Mouse (Mus musculus): ENCODE data around the gene Mier2. TPM values are rescaled to one million over a fixed set of nuclear protein-coding genes. Genes with fewer than 3 reads are reported as not detected.

Mier2 gene
- total RNA-seq (2021): 10 to 100 TPM; 30.4 to 33.4 TPM
- long read RNA-seq, experiment 1, transcript Mier2-203 (14 exons, 2,676 nt): major isoform, 11 of 39 reads
- long read RNA-seq, experiment 1, partial matches to known transcripts: 7 of 39 reads
- long read RNA-seq, experiment 1, other reads (novel, unspliced or antisense): 18 of 39 reads
- long read RNA-seq, experiment 2, transcript Mier2-203 (14 exons, 2,676 nt): major isoform, 5 of 13 reads
- long read RNA-seq, experiment 2, partial matches to known transcripts: 2 of 13 reads
- long read RNA-seq, experiment 2, other reads (novel, unspliced or antisense): 6 of 13 reads

GRCm38 (mm10) chr10:79554330-79555237 lies at the start of gene Mier2:
Gene Mier2 (minus strand): TSS chr10:79555199.
- DNase-seq: peak; percentile 85 to 91

GRCm38 (mm10) chr10:79597936-79598230 lies 42.9 kb upstream of the Mier2 start:
- DNase-seq: no peak

GRCm38 (mm10) chr10:79597051-79597935 lies 42.3 kb upstream of the Mier2 start:
- DNase-seq: no peak

DNA sequence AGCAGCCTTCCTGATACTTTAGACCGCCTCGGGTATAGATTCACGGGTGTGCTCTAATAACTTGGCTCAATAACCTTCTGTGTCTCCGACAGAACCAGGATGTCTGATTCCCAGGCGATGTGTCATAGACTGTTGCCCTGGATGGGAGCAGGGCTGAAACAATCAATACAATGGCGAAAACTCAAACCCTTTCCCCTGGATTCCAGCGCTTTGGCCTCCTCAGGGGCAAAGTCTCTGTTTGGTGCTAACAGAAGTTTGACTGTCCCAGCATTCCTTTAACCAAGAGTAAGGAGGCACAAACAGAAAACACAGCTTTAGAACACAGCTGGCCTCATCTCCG lies 40.6 kb upstream of the Mier2 start:
- DNase-seq: no peak

GRCm38 (mm10) chr10:79594872-79595589 lies 40.0 kb upstream of the Mier2 start:
- peak; percentile 60 to 69 for DNase-seq

DNA sequence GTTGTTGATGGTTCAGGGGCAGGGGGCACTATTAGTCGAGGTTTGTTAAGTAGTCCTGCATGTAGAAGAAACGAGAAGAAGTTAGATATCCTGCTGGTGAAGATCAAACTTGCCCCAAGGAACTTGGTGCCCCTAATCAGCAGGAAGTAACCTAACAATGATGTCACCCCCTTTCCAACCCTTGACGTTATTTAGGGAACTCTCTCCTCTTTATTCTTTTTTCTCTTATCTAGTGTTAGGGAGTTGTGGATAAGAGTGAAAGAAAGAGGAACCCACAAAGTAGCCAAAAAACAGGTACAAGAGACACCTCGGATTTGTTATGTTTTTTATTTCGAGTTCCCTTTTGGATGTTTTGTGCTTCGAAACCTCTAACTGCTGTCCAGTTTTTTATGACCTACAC lies 39.1 kb upstream of the Mier2 start:
- no peak for DNase-seq

DNA sequence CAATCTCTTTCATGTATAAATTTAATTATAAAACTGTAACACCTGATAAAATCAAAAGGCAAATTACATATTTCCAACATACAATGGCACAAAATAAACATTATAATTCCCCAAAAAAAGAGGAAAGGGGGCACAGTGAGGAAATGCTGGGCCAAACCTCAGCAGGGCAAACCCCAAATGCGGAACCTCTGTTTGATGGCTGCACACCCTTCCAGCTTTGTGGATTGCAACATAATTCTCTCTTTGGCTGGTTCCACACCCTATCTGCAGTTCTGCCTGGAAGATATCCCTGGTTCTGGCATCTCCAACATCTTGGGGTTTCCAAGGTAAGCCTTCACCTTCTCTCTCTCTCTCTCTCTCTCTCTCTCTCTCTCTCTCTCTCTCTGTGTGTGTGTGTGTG lies 35.7 kb upstream of the Mier2 start:
- DNase-seq: no peak

- no peak for DNase-seq
Measured at GRCm38 (mm10) chr10:79587752-79588126, 32.7 kb upstream of the Mier2 start.

GRCm38 (mm10) chr10:79587061-79587751 lies 32.2 kb upstream of the Mier2 start, which contains the start of gene Theg:
Gene Theg (minus strand): TSS chr10:79587331.
- DNase-seq: no peak

DNA sequence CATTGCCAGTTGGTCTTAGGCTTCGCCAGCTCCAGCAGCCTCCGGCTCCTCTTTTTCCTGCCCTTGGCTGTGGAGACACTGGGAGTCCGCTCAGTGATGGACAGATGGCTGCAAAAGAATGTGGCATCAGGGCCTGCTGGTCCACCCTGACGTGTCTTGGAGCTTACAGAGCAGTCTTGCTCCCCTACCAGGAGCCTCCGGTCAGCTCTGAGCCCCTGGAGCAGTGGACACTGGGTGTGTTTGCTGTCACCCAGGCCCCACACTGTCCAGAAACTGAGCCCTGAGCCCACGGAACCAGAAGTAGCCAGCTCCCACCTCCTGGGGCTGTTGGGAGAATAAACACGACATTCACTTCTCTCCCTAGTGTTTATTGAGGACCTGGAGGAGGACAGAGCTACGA lies 31.2 kb upstream of the Mier2 start:
- DNase-seq: no peak

DNA sequence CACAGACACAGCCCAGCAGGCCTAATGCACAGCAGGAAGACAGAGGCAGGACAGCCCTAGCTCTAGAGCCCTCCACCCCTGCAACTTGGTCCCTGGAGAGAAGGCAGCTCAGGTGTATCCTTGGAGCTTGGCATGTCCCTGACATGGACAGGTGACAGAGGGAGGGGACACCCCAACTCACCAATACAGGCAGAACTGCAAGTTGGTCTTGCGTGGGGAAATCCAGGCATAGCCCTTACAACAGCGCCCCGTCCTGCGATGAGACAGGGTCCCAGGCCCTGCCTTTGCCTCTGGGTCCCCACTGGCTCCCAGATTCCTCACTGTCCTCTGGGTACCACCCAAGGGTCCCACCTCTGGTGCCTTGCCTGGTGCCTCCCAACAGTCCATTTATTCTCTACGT lies 30.7 kb upstream of the Mier2 start:
- no peak for DNase-seq

DNA sequence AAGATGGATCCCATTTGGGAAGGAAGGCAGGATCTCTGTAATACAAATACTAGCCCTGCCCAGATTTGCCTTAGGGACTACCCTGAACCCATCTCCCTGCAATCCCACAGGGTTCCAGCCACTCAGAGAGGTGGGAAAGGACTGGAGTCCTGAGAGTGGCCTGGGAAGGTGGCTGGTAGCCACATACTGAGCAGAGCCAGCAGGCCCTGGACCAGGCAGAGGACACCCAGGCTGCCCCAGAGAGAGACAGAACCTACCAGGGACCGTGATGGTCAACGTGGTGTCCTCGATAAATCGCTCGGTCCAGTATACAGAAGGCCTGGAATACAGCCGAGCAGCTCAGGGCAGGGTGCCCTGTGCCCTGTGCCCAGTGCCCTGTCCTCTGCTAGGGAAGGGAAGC lies 30.1 kb upstream of the Mier2 start:
- no peak for DNase-seq

DNA sequence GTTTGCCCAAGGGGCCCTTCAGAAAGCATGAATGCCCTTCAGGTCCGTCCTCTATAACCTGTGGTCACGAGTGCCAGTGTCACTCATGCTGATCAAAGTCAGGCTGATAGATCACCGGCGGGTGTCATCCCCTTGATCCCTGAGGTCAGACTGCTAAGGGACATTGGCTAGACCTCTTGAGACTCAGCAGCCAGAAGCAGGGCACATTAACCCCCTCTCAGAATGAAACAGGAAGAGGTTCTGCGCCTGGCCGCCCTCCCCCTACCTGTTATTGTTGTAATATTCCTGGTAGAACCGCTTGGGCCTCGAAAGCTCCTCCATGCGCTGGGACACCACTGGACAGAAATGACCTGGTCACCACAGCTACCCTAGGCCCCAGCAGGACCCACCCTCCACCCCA lies 29.4 kb upstream of the Mier2 start:
- no peak for DNase-seq

DNA sequence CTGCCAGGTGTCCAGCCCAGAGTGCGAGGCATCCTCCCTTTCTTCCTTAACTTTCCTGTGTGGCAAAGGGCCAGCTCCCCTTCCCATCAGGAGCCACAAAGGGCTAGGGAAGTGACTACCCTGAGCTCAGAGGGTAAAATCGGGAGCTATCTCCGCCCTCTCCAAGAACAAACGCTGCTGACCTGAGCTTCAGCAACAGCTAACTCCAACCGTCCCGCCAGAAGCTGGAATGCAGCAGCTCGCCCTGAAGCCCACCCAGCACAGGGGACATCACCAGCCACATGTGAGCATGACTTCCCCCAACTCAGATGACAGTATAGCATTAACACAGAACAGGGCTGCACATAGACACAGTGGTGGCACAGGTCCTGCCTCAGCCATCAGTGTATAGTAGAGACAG lies 29.0 kb upstream of the Mier2 start:
- no peak for DNase-seq

DNA sequence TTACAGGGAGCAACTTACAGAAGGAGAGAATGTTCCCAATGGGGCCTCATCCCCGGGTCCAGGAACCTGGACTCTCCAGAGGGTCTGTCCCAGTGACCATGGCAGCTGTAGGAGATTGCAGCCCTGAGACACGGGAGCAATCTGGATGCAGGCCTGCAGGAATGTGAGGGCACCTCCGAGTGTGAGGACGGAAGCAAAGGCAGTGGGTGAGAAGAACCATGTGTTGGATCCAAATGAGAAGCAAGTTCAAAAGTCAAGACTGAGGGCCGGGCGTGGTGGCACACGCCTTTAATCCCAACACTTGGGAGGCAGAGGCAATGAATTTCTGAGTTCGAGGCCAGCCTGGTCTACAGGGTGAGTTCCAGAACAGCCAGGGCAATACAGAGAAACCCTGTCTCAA lies 26.5 kb upstream of the Mier2 start:
- no peak for DNase-seq

- DNase-seq: peak; percentile 19 to 34
Measured at GRCm38 (mm10) chr10:79580811-79581210, 25.8 kb upstream of the Mier2 start.

GRCm38 (mm10) chr10:79580356-79580755 lies 25.4 kb upstream of the Mier2 start:
- DNase-seq: no peak

DNA sequence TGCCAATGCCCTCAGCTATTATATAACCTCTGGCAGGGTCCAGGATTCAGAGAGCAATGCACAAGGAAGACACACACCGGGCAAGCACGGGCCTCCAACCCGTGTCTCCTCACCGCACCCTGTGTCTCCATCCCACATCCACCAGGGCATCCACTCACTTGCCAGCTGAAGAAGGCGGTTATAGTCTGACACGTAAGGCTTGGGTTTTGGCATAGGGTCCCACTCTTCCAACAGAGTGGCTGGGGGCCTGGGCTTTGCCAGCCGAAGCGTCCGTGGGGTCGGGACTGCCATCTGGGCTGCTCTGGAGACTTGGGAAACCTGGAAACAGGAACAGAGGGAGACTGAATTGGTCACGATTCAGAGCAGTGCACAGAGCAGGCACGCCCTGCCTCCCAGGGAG lies 24.8 kb upstream of the Mier2 start:
- no peak for DNase-seq

DNA sequence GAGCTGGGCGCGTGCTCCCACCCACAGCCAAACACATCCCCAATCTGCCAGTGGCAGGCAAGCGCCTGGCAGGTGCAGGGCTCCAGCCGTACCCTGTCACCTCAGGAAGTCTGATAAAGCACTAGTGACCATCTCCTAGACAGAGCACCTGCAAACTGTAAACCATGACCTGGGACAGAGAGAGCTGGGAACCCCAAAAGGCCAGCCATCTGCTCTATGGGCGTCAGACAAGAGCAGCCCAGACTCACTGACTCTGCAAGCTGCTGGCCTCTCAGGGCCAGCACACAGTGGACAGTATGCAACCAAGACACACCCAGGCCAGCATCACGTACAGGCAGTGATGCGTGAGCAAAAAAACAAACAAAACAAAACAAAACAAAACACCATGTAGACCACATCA lies 23.9 kb upstream of the Mier2 start:
- no peak for DNase-seq

- no peak for DNase-seq
Measured at GRCm38 (mm10) chr10:79578276-79578675, 23.3 kb upstream of the Mier2 start.

- no peak for DNase-seq
Measured at GRCm38 (mm10) chr10:79577376-79577775, 22.4 kb upstream of the Mier2 start.

DNA sequence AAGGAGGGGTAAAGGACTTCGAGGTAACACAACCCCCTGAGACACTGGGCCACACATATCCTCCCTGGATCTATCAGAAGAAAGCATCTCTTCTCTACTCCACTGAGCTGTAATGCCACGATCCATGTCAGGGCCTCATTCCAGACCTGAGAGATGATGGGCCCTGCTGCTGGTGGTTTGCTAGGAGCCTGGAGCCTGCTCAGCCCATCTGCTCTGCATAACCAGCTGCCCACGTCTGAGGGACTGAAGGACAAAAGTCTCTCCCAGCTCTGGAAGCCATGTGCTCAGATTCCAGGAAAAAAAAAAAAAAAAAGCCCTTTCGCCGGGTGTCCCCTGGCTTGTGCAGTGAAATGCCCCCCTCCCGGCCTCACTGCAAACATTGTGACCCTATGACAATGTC lies 20.8 kb upstream of the Mier2 start:
- no peak for DNase-seq

All from adrenal gland, postnatal 36 days (tissue).